Mouse (Mus musculus) liver, postnatal 0 days (tissue): ENCODE data around the gene Relt. TPM values are rescaled to one million over a fixed set of nuclear protein-coding genes. Genes with fewer than 3 reads are reported as not detected.

ENCODE experiments used
- ATAC-seq: fragments of 200-750 bp; cut with Nextera tagmentation; 2 replicates; pipeline ENCODE4 v1.8.0; 2017; ENCODE audit warnings: mild to moderate bottlenecking, moderate library complexity
- DNase-seq: peaks from one replicate; pipeline ENCODE4 v3.0.0-alpha.2; 2016
- H3K27ac ChIP-seq: fragments of 300-500 bp; sonication (generic); 2 replicates; pipeline ENCODE4 v1.5.1; 2014; ENCODE audit warnings: antibody characterized with exemption, moderate library complexity, mild to moderate bottlenecking, low read depth
- H3K27me3 ChIP-seq: fragments of 300-500 bp; sonication (generic); 2 replicates; pipeline ENCODE4 v1.6.1; 2014; ENCODE audit warnings: low read length, control low read depth, mixed read lengths; ENCODE audit not compliant: insufficient read depth
- H3K36me3 ChIP-seq: fragments of 300-500 bp; sonication (generic); replicated peaks from 2 replicates; pipeline ENCODE4 v1.6.1; 2014; ENCODE audit warnings: mild to moderate bottlenecking, control low read depth, low read length, moderate library complexity, mixed read lengths; ENCODE audit not compliant: insufficient read depth
- H3K4me1 ChIP-seq: fragments of 300-500 bp; sonication (generic); 2 replicates; pipeline ENCODE4 v1.6.1; 2014; ENCODE audit warnings: antibody characterized with exemption, mild to moderate bottlenecking, control low read depth; ENCODE audit not compliant: insufficient read depth
- H3K4me2 ChIP-seq: fragments of 300-500 bp; sonication (generic); 2 replicates; pipeline ENCODE4 v1.6.1; 2014; ENCODE audit warnings: low read depth, mild to moderate bottlenecking, low read length, moderate library complexity, mixed read lengths
- H3K4me3 ChIP-seq: fragments of 300-500 bp; sonication (generic); 2 replicates; pipeline ENCODE4 v1.5.1; 2014; ENCODE audit warnings: low read depth, low read length
- H3K9ac ChIP-seq: fragments of 300-500 bp; sonication (generic); replicated peaks from 2 replicates; pipeline ENCODE4 v1.6.1; 2014; ENCODE audit warnings: mild to moderate bottlenecking, moderate library complexity
- H3K9me3 ChIP-seq: fragments of 300-500 bp; sonication (generic); 2 replicates; pipeline ENCODE4 v1.6.1; 2016; ENCODE audit warnings: mild to moderate bottlenecking, control low read depth, low read length, mixed read lengths
- CTCF ChIP-seq: sonication (generic); IDR thresholded peaks from 2 replicates; pipeline ENCODE4 v1.5.1; 2016; ENCODE audit warnings: antibody characterized with exemption, low read depth
- EP300 ChIP-seq: IDR thresholded peaks from 2 replicates; pipeline ENCODE4 v1.6.1; 2016; ENCODE audit warnings: antibody characterized with exemption, low read depth, mild to moderate bottlenecking
- WGBS: fragments of 180-500 bp; shearing (Covaris S2); extraction: QIAGEN DNeasy Blood & Tissue Kit; methylation state at CpG from one replicate; pipeline ENCODE4 v1.1.7; 2014; ENCODE audit not compliant: insufficient replicate concordance; 5-methylcytosine and 5-hydroxymethylcytosine counted together
- microRNA-seq: library from miRNA; unstranded; fragments of <30 nt; microRNA quantifications from one replicate; pipeline ENCODE4, GENCODE M21; 2016
- polyA plus RNA-seq: library from polyadenylated mRNA; unstranded; fragments of >200 nt; fragmentation: Nextera tagmentation; extraction: Ambion mirVana; gene quantifications from 2 replicates; pipeline ENCODE4 v1.2.1, GENCODE M21; 2015

Relt gene
- polyA plus RNA-seq, 1 experiment from 2014 or later: 7.5 TPM

DNA sequence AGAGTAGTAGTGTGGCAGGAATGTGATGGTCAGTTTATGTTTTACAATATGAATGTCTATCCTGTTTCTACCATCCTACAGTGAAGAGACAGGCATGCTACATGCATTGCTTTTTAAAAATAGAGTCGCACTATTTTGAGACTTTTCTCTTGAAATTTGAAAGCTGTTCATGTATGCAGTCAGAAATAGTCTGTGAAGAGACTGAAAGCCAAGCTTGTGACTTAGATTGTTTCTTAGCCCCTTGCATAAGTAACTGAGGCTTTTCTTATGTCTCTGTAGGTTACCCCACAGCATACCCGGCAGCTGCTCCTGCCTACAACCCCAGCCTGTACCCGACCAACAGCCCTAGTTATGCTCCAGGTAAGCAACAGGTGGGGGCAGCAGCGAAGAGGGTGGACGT lies 50.6 kb downstream of the Relt start:
- DNase-seq (no peak), ATAC-seq (no peak)
- Histone ChIP-seq H3K27ac (no peak overlapping the region), H3K9me3 (no peaks in the 10 kb centered on the region), H3K4me3 (no peak overlapping the region), H3K27me3 (no peaks in the 10 kb centered on the region), H3K9ac (no peak overlapping the region), H3K4me1 (no peaks in the 10 kb centered on the region; the same call in 1 of the 2 replicates), H3K36me3 (no peaks in the 10 kb centered on the region; the same call in 1 of the 2 replicates), H3K4me2 (no peak overlapping the region)
- 86% methylated on average over 5 of the region's 5 CpGs for WGBS
- no peak for TF ChIP-seq CTCF
- no peak for TF ChIP-seq EP300

DNA sequence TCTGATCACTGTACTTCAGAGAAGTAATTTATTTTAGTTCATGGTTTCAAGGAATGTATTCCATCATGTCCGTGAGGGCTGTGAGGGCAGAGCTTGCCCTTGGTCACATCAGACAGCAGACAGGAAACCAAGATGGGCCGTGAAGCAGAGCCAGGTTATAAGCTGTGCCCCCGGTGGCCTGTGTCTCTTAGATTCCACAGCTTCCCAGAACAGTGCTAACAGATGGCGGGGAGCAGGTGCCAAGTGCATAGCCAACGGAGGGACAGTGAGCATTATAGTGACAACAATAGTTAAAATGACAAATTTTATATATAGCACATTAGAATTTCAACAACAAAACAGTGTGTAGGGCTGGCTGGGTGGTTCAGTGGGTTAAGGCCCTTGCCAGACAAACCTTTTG lies 51.3 kb downstream of the Relt start:
- 74% methylated on average over 5 of the region's 5 CpGs for WGBS
- no peaks in the 10 kb centered on the region for H3K27me3 ChIP-seq
- DNase-seq (no peak), ATAC-seq (no peak)
- no peak overlapping the region for H3K4me3 ChIP-seq
- H3K27ac ChIP-seq: no peak overlapping the region
- TF ChIP-seq EP300 (no peak), CTCF (no peak)
- H3K4me1 ChIP-seq: no peaks in the 10 kb centered on the region; the same call in 1 of the 2 replicates
- no peaks in the 10 kb centered on the region for H3K9me3 ChIP-seq
- no peak overlapping the region for H3K4me2 ChIP-seq
- no peak overlapping the region for H3K9ac ChIP-seq
- no peaks in the 10 kb centered on the region; the same call in 1 of the 2 replicates for H3K36me3 ChIP-seq

GRCm38 (mm10) chr7:100805391-100805790 lies 57.9 kb downstream of the Relt start:
- DNase-seq (no peak), ATAC-seq (no peak)
- TF ChIP-seq CTCF (no peak), EP300 (no peak)
- Histone ChIP-seq H3K4me2 (no peak overlapping the region), H3K4me3 (no peak overlapping the region), H3K27ac (no peak overlapping the region), H3K9ac (no peak overlapping the region), H3K9me3 (no peaks in the 10 kb centered on the region), H3K27me3 (no peaks in the 10 kb centered on the region), H3K4me1 (peaks cover 5% of the 10 kb centered on the region), H3K36me3 (no peaks in the 10 kb centered on the region)
- 79% methylated on average over 2 of the region's 2 CpGs for WGBS

DNA sequence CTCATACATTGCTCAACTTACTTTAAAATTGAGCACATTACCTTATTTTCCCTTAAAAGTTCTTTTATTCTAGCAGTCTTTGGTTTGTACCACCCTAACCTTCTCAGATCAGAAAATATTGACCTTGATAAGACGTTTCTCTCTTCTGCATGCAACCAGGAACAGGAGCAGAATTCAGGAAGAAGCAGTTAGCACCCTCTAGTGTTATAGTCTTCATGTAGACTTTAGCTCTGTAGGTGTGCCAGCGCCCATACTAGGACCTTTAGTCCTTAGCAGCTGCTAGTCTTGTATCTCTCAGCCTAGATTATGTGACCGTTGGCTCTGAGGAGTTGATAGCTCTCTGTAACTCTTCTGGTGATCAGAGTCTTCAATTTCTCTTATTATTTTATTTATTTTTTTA lies 64.4 kb downstream of the Relt start:
- DNase-seq (no peak), ATAC-seq (no peak)
- TF ChIP-seq EP300: no peak
- TF ChIP-seq CTCF: peak; percentile 74
- Histone ChIP-seq H3K9ac (no peak overlapping the region), H3K4me2 (no peak overlapping the region; the same call in 1 of the 2 replicates), H3K9me3 (no peaks in the 10 kb centered on the region), H3K4me1 (peaks cover 7% of the 10 kb centered on the region), H3K27me3 (no peaks in the 10 kb centered on the region), H3K4me3 (no peak overlapping the region), H3K27ac (no peak overlapping the region), H3K36me3 (no peaks in the 10 kb centered on the region)
- 34% methylated on average over 3 of the region's 3 CpGs for WGBS

Small RNAs within 50 kb of the gene (microRNA-seq; reads per million reads assigned to microRNA genes)
- 23.1 reads per million, percentile 28 among the genes with 10 or more reads in this experiment for gene Mir3102

Other genes with a start within 250 kb of the Relt start
- 0.60 and 0.72 TPM in 2 replicates for gene Plekhb1, start 201.0 kb downstream of the Relt start, polyA plus RNA-seq
- 4.3 and 4.6 TPM in 2 replicates for gene Fam168a, start 156.8 kb downstream of the Relt start, polyA plus RNA-seq
- gene Arhgef17, start 68.7 kb upstream of the Relt start, polyA plus RNA-seq: 0.35 and 0.38 TPM in 2 replicates
- gene P2ry6, start 111.2 kb upstream of the Relt start, polyA plus RNA-seq: 5.3 and 6.0 TPM in 2 replicates
- 3.8 and 4.2 TPM in 2 replicates for gene P2ry2, start 149.4 kb upstream of the Relt start, polyA plus RNA-seq
- 7.4 and 7.8 TPM in 2 replicates for gene Fchsd2, start 229.4 kb upstream of the Relt start, polyA plus RNA-seq